Mouse (Mus musculus) MEL (cell line): ENCODE results near the gene Olfr594.

Experiments used
- CHD1 ChIP-seq: IDR thresholded peaks from 2 replicates; pipeline ENCODE4 v1.6.1; 2012; ENCODE audit warnings: low read depth, mild to moderate bottlenecking, inconsistent platforms, low read length, improper control_type of control experiment
- CHD2 ChIP-seq: IDR thresholded peaks from 2 replicates; pipeline ENCODE4 v1.6.1; 2011; ENCODE audit warnings: low read length, improper control_type of control experiment
- CTCF ChIP-seq, 3 experiments: IDR thresholded peaks in 2 of 3; conservative IDR thresholded peaks in 1 of 3; 2 replicates each; pipeline ENCODE4 v1.5.1; 2011 to 2012; ENCODE audit warnings: low read length in 3 of 3, low read depth in 2 of 3, mild to moderate bottlenecking in 2 of 3, improper control_type of control experiment in 1 of 3, inconsistent platforms in 1 of 3, mixed read lengths in 1 of 3, moderate library complexity in 1 of 3; ENCODE audit not compliant: control insufficient read depth in 1 of 3, insufficient read depth in 1 of 3, poor library complexity in 1 of 3, severe bottlenecking in 1 of 3
- ELF1 ChIP-seq: IDR thresholded peaks from 2 replicates; pipeline ENCODE4 v1.6.1; 2014; ENCODE audit warnings: low read depth, mild to moderate bottlenecking, inconsistent platforms, low read length, improper control_type of control experiment, moderate library complexity
- EP300 ChIP-seq, 2 experiments: IDR thresholded peaks; 2 replicates each; pipeline ENCODE4 v1.6.1; 2011; ENCODE audit warnings: improper control_type of control experiment in 2 of 2, low read length in 2 of 2, low read depth in 1 of 2, mild to moderate bottlenecking in 1 of 2
- ETS1 ChIP-seq: IDR thresholded peaks from 2 replicates; pipeline ENCODE4 v1.6.1; 2012; ENCODE audit warnings: low read depth, mild to moderate bottlenecking, inconsistent platforms, low read length, improper control_type of control experiment, moderate library complexity
- GATA1 ChIP-seq: IDR thresholded peaks from 2 replicates; pipeline ENCODE4 v1.6.1; 2011; ENCODE audit warnings: low read depth, low read length, improper control_type of control experiment
- MXI1 ChIP-seq: IDR thresholded peaks from 2 replicates; pipeline ENCODE4 v1.6.1; 2011; ENCODE audit warnings: mild to moderate bottlenecking, low read depth, low read length, improper control_type of control experiment
- POLR2A ChIP-seq, 2 experiments: IDR thresholded peaks; 2 replicates each; pipeline ENCODE4 v1.6.1; 2011 to 2012; ENCODE audit warnings: low read length in 2 of 2, mild to moderate bottlenecking in 2 of 2, control low read depth in 1 of 2, improper control_type of control experiment in 1 of 2, low read depth in 1 of 2, moderate library complexity in 1 of 2; ENCODE audit not compliant: control insufficient read depth in 1 of 2, insufficient read depth in 1 of 2, poor library complexity in 1 of 2
- USF1 ChIP-seq: IDR thresholded peaks from 2 replicates; pipeline ENCODE4 v1.6.1; 2014; ENCODE audit warnings: low read depth, mild to moderate bottlenecking, inconsistent platforms, low read length, improper control_type of control experiment, moderate library complexity

DNA sequence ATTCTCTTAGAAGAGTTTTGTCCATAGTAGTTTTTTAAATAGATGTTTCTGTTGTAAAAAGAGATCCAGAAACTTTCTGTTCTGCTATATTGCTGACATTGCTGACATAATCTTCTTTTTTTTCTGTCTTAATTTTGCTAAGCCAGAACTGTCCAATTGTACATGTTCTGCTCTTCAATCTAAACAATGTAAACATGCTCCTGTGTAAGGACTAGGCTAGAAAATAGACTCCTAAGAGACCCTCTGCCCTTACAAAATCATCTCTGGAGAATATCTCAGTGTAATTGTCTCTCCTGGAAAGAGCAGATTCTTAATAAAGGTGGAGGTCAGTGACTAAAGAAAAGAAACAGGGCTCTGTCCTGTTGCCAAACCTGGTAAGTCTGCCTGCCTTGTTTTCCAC lies at the start of gene Olfr594:
- TF ChIP-seq CHD1 = no peak
- TF ChIP-seq CTCF (IDR thresholded peaks at IDR 0.05 in 2 of 3, conservative IDR thresholded peaks at IDR 0.05 in 1 of 3; ENCODE audit: control insufficient read depth in 1 of 3, insufficient read depth in 1 of 3, low read depth in 2 of 3, low read length in 3 of 3, poor library complexity in 1 of 3, severe bottlenecking in 1 of 3) = no peak
- no peak for TF ChIP-seq USF1
- TF ChIP-seq MXI1 = no peak
- no peak for TF ChIP-seq ELF1
- no peak for TF ChIP-seq EP300 (IDR thresholded peaks at IDR 0.05; ENCODE audit: low read depth in 1 of 2, low read length in 2 of 2)
- no peak for TF ChIP-seq ETS1
- TF ChIP-seq GATA1 = no peak
- TF ChIP-seq CHD2 = no peak
- no peak for TF ChIP-seq POLR2A (IDR thresholded peaks at IDR 0.05; ENCODE audit: control insufficient read depth in 1 of 2, insufficient read depth in 1 of 2, low read depth in 1 of 2, low read length in 2 of 2, poor library complexity in 1 of 2)
